Mouse (Mus musculus) brain, embryonic 14.5 days (tissue): Measurements from ENCODE around the gene Dmrt1.

Experiments used
- CTCF ChIP-seq: fragments of 200-500 bp; IDR thresholded peaks from 2 replicates; pipeline ENCODE4 v1.5.1; 2012; ENCODE audit warnings: inconsistent platforms, mild to moderate bottlenecking, moderate library complexity, borderline replicate concordance; ENCODE audit not compliant: insufficient read depth, insufficient read length; ENCODE audit errors: extremely low read depth
- POLR2A ChIP-seq: fragments of 200-500 bp; IDR thresholded peaks from 2 replicates; pipeline ENCODE4 v1.6.1; 2012; ENCODE audit warnings: mild to moderate bottlenecking, inconsistent platforms, borderline replicate concordance; ENCODE audit not compliant: poor library complexity, insufficient read depth, insufficient read length, severe bottlenecking; ENCODE audit errors: extremely low read depth

- TF ChIP-seq POLR2A: no peak
- no peak for TF ChIP-seq CTCF
Observed at GRCm38 (mm10) chr19:25578358-25578757, 72.9 kb downstream of the Dmrt1 start.
